Mouse (Mus musculus) ES-Bruce4 (cell line): ENCODE measurements around the gene Srpk1. TPM values are rescaled to one million over a fixed set of nuclear protein-coding genes. Genes with fewer than 3 reads are reported as not detected.

Experiments
- H3K27ac ChIP-seq: 2 replicates; pipeline ENCODE4 v1.5.1; 2012; ENCODE audit warnings: low read length, inconsistent platforms; ENCODE audit not compliant: insufficient read depth
- H3K27me3 ChIP-seq: 2 replicates; pipeline ENCODE4 v1.6.1; 2012; ENCODE audit warnings: mild to moderate bottlenecking, low read length, inconsistent platforms; ENCODE audit not compliant: control insufficient read depth, poor library complexity, insufficient read depth, severe bottlenecking
- H3K36me3 ChIP-seq: 2 replicates; pipeline ENCODE4 v1.6.1; 2012; ENCODE audit warnings: inconsistent platforms, mild to moderate bottlenecking, low read length, moderate library complexity; ENCODE audit not compliant: control insufficient read depth, poor library complexity, insufficient read depth, severe bottlenecking
- H3K4me1 ChIP-seq: one replicate; pipeline ENCODE4 v1.8.1; 2011; ENCODE audit warnings: low read length; ENCODE audit not compliant: control insufficient read depth, insufficient read depth
- H3K4me3 ChIP-seq: 2 replicates; pipeline ENCODE4 v1.5.1; 2011; ENCODE audit warnings: low read depth, mild to moderate bottlenecking, low read length
- H3K9ac ChIP-seq: 2 replicates; pipeline ENCODE4 v1.6.1; 2012; ENCODE audit warnings: low read depth, mild to moderate bottlenecking, inconsistent platforms; ENCODE audit not compliant: poor library complexity, severe bottlenecking
- H3K9me3 ChIP-seq: replicated peaks from 2 replicates; pipeline ENCODE4 v1.6.1; 2012; ENCODE audit warnings: mild to moderate bottlenecking, low read length, inconsistent platforms; ENCODE audit not compliant: control insufficient read depth, poor library complexity, insufficient read depth, severe bottlenecking
- CTCF ChIP-seq: IDR thresholded peaks from one replicate; pipeline ENCODE4 v1.8.1; 2011; ENCODE audit warnings: low read depth, low read length
- EP300 ChIP-seq: IDR thresholded peaks from 2 replicates; pipeline ENCODE4 v1.6.1; 2011; ENCODE audit warnings: low read depth, low read length; ENCODE audit not compliant: insufficient read depth
- POLR2A ChIP-seq: IDR thresholded peaks from one replicate; pipeline ENCODE4 v1.8.1; 2011; ENCODE audit warnings: low read length; ENCODE audit not compliant: insufficient read depth
- polyA plus RNA-seq: library from polyadenylated mRNA; stranded (reverse); fragments of >200 nt; gene quantifications from 2 replicates; pipeline ENCODE4 v1.2.4, GENCODE M21; 2011; ENCODE audit warnings: low read depth; ENCODE audit not compliant: missing spikeins, insufficient read depth, insufficient read length

The Srpk1 gene
- polyA plus RNA-seq, 1 experiment = 244 TPM

GRCm38 (mm10) chr17:28628248-28629124 is 6.0 kb upstream of the Srpk1 start:
- no peaks in the 10 kb centered on the region for H3K36me3 ChIP-seq
- H3K27me3 ChIP-seq = no peaks in the 10 kb centered on the region
- H3K4me1 ChIP-seq = peaks cover 6% of the 10 kb centered on the region
- H3K9ac ChIP-seq = no peak overlapping the region
- H3K9me3 ChIP-seq = no peaks in the 10 kb centered on the region
- H3K4me3 ChIP-seq = no peak overlapping the region
- H3K27ac ChIP-seq = 0 out of 2 replicates have a peak overlapping the region, but pooled peaks have one; percentile 24
- TF ChIP-seq POLR2A (no peak), EP300 (no peak), CTCF (no peak)

- H3K9ac ChIP-seq = no peak overlapping the region
- TF ChIP-seq EP300 = no peak
- no peak for TF ChIP-seq CTCF
- no peak for TF ChIP-seq POLR2A
- no peak overlapping the region for H3K27ac ChIP-seq
- no peaks in the 10 kb centered on the region for H3K36me3 ChIP-seq
- no peak overlapping the region for H3K4me3 ChIP-seq
- no peaks in the 10 kb centered on the region for H3K27me3 ChIP-seq
- H3K9me3 ChIP-seq = no peaks in the 10 kb centered on the region
- peaks cover 6% of the 10 kb centered on the region for H3K4me1 ChIP-seq
Measured at GRCm38 (mm10) chr17:28626937-28627336, 4.4 kb upstream of the Srpk1 start.

GRCm38 (mm10) chr17:28625327-28625726 is 2.8 kb upstream of the Srpk1 start:
- Histone ChIP-seq H3K4me1 (peaks cover 6% of the 10 kb centered on the region), H3K36me3 (no peaks in the 10 kb centered on the region), H3K27me3 (no peaks in the 10 kb centered on the region), H3K27ac (no peak overlapping the region), H3K9ac (0 out of 2 replicates have a peak overlapping the region, but pooled peaks have one; percentile 12), H3K4me3 (no peak overlapping the region), H3K9me3 (no peaks in the 10 kb centered on the region)
- TF ChIP-seq EP300 (no peak), CTCF (no peak), POLR2A (no peak)

GRCm38 (mm10) chr17:28624841-28625240 is 2.3 kb upstream of the Srpk1 start:
- TF ChIP-seq POLR2A = no peak
- TF ChIP-seq CTCF = no peak
- TF ChIP-seq EP300 = no peak
- no peak overlapping the region for H3K4me3 ChIP-seq
- H3K9ac ChIP-seq = no peak overlapping the region
- no peak overlapping the region for H3K27ac ChIP-seq
- H3K4me1 ChIP-seq = peaks cover 6% of the 10 kb centered on the region
- H3K27me3 ChIP-seq = no peaks in the 10 kb centered on the region
- peaks cover 2% of the 10 kb centered on the region for H3K36me3 ChIP-seq
- no peaks in the 10 kb centered on the region for H3K9me3 ChIP-seq

GRCm38 (mm10) chr17:28621381-28622299 is 869 bp downstream of the Srpk1 start:
- Histone ChIP-seq H3K36me3 (peaks cover 13% of the 10 kb centered on the region), H3K9me3 (no peaks in the 10 kb centered on the region), H3K4me1 (no peaks in the 10 kb centered on the region), H3K9ac (peak overlapping the region; percentile 94), H3K4me3 (peak overlapping the region; percentile 90), H3K27me3 (no peaks in the 10 kb centered on the region), H3K27ac (peak overlapping the region; percentile 54)
- TF ChIP-seq POLR2A = no peak
- TF ChIP-seq CTCF = no peak
- TF ChIP-seq EP300 = no peak

- H3K9me3 ChIP-seq = no peaks in the 10 kb centered on the region
- H3K9ac ChIP-seq = no peak overlapping the region
- no peaks in the 10 kb centered on the region for H3K27me3 ChIP-seq
- no peak overlapping the region for H3K4me3 ChIP-seq
- H3K27ac ChIP-seq = no peak overlapping the region
- no peaks in the 10 kb centered on the region for H3K4me1 ChIP-seq
- TF ChIP-seq EP300 = no peak
- no peak for TF ChIP-seq POLR2A
- TF ChIP-seq CTCF = no peak
- peaks cover 19% of the 10 kb centered on the region for H3K36me3 ChIP-seq
Measured at GRCm38 (mm10) chr17:28618775-28619174, 3.7 kb downstream of the Srpk1 start.
